Mouse (Mus musculus) liver, embryonic 12.5 days (tissue): Measurements from ENCODE around the gene Kazn. TPM values are rescaled to one million over a fixed set of nuclear protein-coding genes. Genes with fewer than 3 reads are reported as not detected.

Experiments used
- ATAC-seq: fragments of 200-750 bp; cut with Nextera tagmentation; 2 replicates; pipeline ENCODE4 v1.8.0; 2017; ENCODE audit warnings: moderate number of reproducible peaks, mild to moderate bottlenecking, moderate library complexity
- H3K27ac ChIP-seq: fragments of 300-500 bp; sonication (generic); 2 replicates; pipeline ENCODE4 v1.5.1; 2016; ENCODE audit warnings: mild to moderate bottlenecking
- H3K27me3 ChIP-seq: fragments of 300-500 bp; sonication (generic); replicated peaks from 2 replicates; pipeline ENCODE4 v1.6.1; 2016; ENCODE audit warnings: mild to moderate bottlenecking, moderate library complexity
- H3K36me3 ChIP-seq: fragments of 300-500 bp; sonication (generic); 2 replicates; pipeline ENCODE4 v1.6.1; 2016; ENCODE audit warnings: mild to moderate bottlenecking, moderate library complexity
- H3K4me1 ChIP-seq: fragments of 300-500 bp; sonication (generic); 2 replicates; pipeline ENCODE4 v1.6.1; 2016
- H3K4me2 ChIP-seq: fragments of 300-500 bp; sonication (generic); 2 replicates; pipeline ENCODE4 v1.6.1; 2016; ENCODE audit warnings: mild to moderate bottlenecking, moderate library complexity
- H3K4me3 ChIP-seq: fragments of 300-500 bp; sonication (generic); 2 replicates; pipeline ENCODE4 v1.5.1; 2016; ENCODE audit warnings: mild to moderate bottlenecking, moderate library complexity
- H3K9ac ChIP-seq: fragments of 300-500 bp; sonication (generic); 2 replicates; pipeline ENCODE4 v1.6.1; 2016; ENCODE audit warnings: mild to moderate bottlenecking, moderate library complexity
- H3K9me3 ChIP-seq: fragments of 300-500 bp; sonication (generic); replicated peaks from 2 replicates; pipeline ENCODE4 v1.6.1; 2016; ENCODE audit warnings: mild to moderate bottlenecking, moderate library complexity
- WGBS: fragments of 180-500 bp; shearing (Covaris S2); methylation state at CpG from one replicate; pipeline ENCODE4 v1.1.7; 2016; ENCODE audit not compliant: insufficient replicate concordance; 5-methylcytosine and 5-hydroxymethylcytosine counted together
- polyA plus RNA-seq: library from polyadenylated mRNA; unstranded; fragments of >200 nt; fragmentation: Nextera tagmentation; extraction: Ambion mirVana; gene quantifications from 2 replicates; pipeline ENCODE4 v1.2.1, GENCODE M21; 2016

The Kazn gene
- polyA plus RNA-seq, 1 experiment from 2014 or later, result 2.8 TPM

- Histone ChIP-seq H3K9ac (peak overlapping the region; percentile 60), H3K4me2 (peak overlapping the region; percentile 89), H3K4me3 (peak overlapping the region; percentile 62), H3K27me3 (peaks cover 36% of the 10 kb centered on the region), H3K9me3 (no peaks in the 10 kb centered on the region), H3K36me3 (no peaks in the 10 kb centered on the region), H3K4me1 (peaks cover 29% of the 10 kb centered on the region), H3K27ac (0 out of 2 replicates have a peak overlapping the region, but pooled peaks have one; percentile 51)
- 1% methylated on average over 69 of the region's 69 CpGs for WGBS
- peak; percentile 29; the same call in 1 of the 2 replicates for ATAC-seq
Measured at GRCm38 (mm10) chr4:142238486-142239239, 538 bp downstream of the Kazn start.

- ATAC-seq, result no peak
- no peaks in the 10 kb centered on the region for H3K9me3 ChIP-seq
- peak overlapping the region; percentile 89 for H3K4me2 ChIP-seq
- H3K4me1 ChIP-seq, result peaks cover 29% of the 10 kb centered on the region
- H3K9ac ChIP-seq, result peak overlapping the region; percentile 60; the same call in 1 of the 2 replicates
- H3K27ac ChIP-seq, result no peak overlapping the region
- no peaks in the 10 kb centered on the region for H3K36me3 ChIP-seq
- peak overlapping the region; percentile 62 for H3K4me3 ChIP-seq
- 23% methylated on average over 14 of the region's 14 CpGs for WGBS
- H3K27me3 ChIP-seq, result peaks cover 36% of the 10 kb centered on the region
Measured at GRCm38 (mm10) chr4:142238041-142238440, 1.2 kb downstream of the Kazn start.

- H3K9ac ChIP-seq, result no peak overlapping the region
- no peak overlapping the region for H3K4me2 ChIP-seq
- WGBS, result 72% methylated on average over 4 of the region's 4 CpGs
- no peaks in the 10 kb centered on the region for H3K9me3 ChIP-seq
- no peak overlapping the region for H3K4me3 ChIP-seq
- H3K27ac ChIP-seq, result no peak overlapping the region
- H3K36me3 ChIP-seq, result no peaks in the 10 kb centered on the region
- ATAC-seq, result no peak
- H3K27me3 ChIP-seq, result peaks cover 36% of the 10 kb centered on the region
- peaks cover 23% of the 10 kb centered on the region for H3K4me1 ChIP-seq
Measured at GRCm38 (mm10) chr4:142236681-142237080, 2.5 kb downstream of the Kazn start.

GRCm38 (mm10) chr4:142235426-142235825 is 3.8 kb downstream of the Kazn start:
- H3K27ac ChIP-seq, result no peak overlapping the region
- peaks cover 24% of the 10 kb centered on the region for H3K4me1 ChIP-seq
- no peaks in the 10 kb centered on the region for H3K9me3 ChIP-seq
- H3K4me3 ChIP-seq, result no peak overlapping the region
- H3K9ac ChIP-seq, result no peak overlapping the region
- WGBS, result 75% methylated on average over 11 of the region's 11 CpGs
- no peak overlapping the region for H3K4me2 ChIP-seq
- no peaks in the 10 kb centered on the region for H3K36me3 ChIP-seq
- H3K27me3 ChIP-seq, result peaks cover 36% of the 10 kb centered on the region
- no peak for ATAC-seq

- WGBS, result 78% methylated on average over 9 of the region's 9 CpGs
- no peak for ATAC-seq
- no peaks in the 10 kb centered on the region for H3K9me3 ChIP-seq
- no peaks in the 10 kb centered on the region for H3K36me3 ChIP-seq
- no peak overlapping the region for H3K9ac ChIP-seq
- H3K4me1 ChIP-seq, result peaks cover 30% of the 10 kb centered on the region
- H3K27me3 ChIP-seq, result peaks cover 30% of the 10 kb centered on the region
- H3K4me2 ChIP-seq, result no peak overlapping the region
- no peak overlapping the region for H3K4me3 ChIP-seq
- no peak overlapping the region for H3K27ac ChIP-seq
Measured at GRCm38 (mm10) chr4:142234828-142235227, 4.4 kb downstream of the Kazn start.

- Histone ChIP-seq H3K36me3 (no peaks in the 10 kb centered on the region), H3K27me3 (no peaks in the 10 kb centered on the region), H3K9me3 (no peaks in the 10 kb centered on the region), H3K9ac (no peak overlapping the region), H3K4me1 (peaks cover 37% of the 10 kb centered on the region), H3K4me2 (no peak overlapping the region), H3K27ac (no peak overlapping the region), H3K4me3 (no peak overlapping the region)
- WGBS, result 54% methylated on average over 13 of the region's 13 CpGs
- 0 out of 2 replicates have a peak, but pooled peaks have one; percentile 14 for ATAC-seq
Measured at GRCm38 (mm10) chr4:142228821-142229575, 10.2 kb downstream of the Kazn start.

GRCm38 (mm10) chr4:142223898-142224645 is 15.1 kb downstream of the Kazn start:
- H3K27ac ChIP-seq, result no peak overlapping the region
- H3K4me3 ChIP-seq, result no peak overlapping the region
- no peak overlapping the region for H3K9ac ChIP-seq
- no peaks in the 10 kb centered on the region for H3K9me3 ChIP-seq
- H3K4me1 ChIP-seq, result peaks cover 55% of the 10 kb centered on the region
- WGBS, result 67% methylated on average over 9 of the region's 9 CpGs
- no peaks in the 10 kb centered on the region for H3K27me3 ChIP-seq
- H3K4me2 ChIP-seq, result no peak overlapping the region
- no peak for ATAC-seq
- no peaks in the 10 kb centered on the region for H3K36me3 ChIP-seq

GRCm38 (mm10) chr4:142222385-142222784 is 16.8 kb downstream of the Kazn start:
- peaks cover 49% of the 10 kb centered on the region for H3K4me1 ChIP-seq
- no peak overlapping the region for H3K4me2 ChIP-seq
- 0 out of 2 replicates have a peak, but pooled peaks have one; percentile 18 for ATAC-seq
- no peaks in the 10 kb centered on the region for H3K27me3 ChIP-seq
- no peaks in the 10 kb centered on the region for H3K36me3 ChIP-seq
- WGBS, result 62% methylated on average over 1 of the region's 1 CpGs
- H3K27ac ChIP-seq, result no peak overlapping the region
- H3K9me3 ChIP-seq, result no peaks in the 10 kb centered on the region
- H3K4me3 ChIP-seq, result no peak overlapping the region
- H3K9ac ChIP-seq, result no peak overlapping the region

- H3K4me2 ChIP-seq, result no peak overlapping the region
- no peak for ATAC-seq
- peaks cover 53% of the 10 kb centered on the region for H3K4me1 ChIP-seq
- no peaks in the 10 kb centered on the region for H3K36me3 ChIP-seq
- WGBS, result 64% methylated on average over 5 of the region's 5 CpGs
- no peak overlapping the region for H3K4me3 ChIP-seq
- no peaks in the 10 kb centered on the region for H3K27me3 ChIP-seq
- no peaks in the 10 kb centered on the region for H3K9me3 ChIP-seq
- no peak overlapping the region for H3K9ac ChIP-seq
- H3K27ac ChIP-seq, result peak overlapping the region; percentile 34
Measured at GRCm38 (mm10) chr4:142221757-142222072, 17.5 kb downstream of the Kazn start.

- H3K36me3 ChIP-seq, result no peaks in the 10 kb centered on the region
- no peaks in the 10 kb centered on the region for H3K27me3 ChIP-seq
- 64% methylated on average over 18 of the region's 18 CpGs for WGBS
- H3K27ac ChIP-seq, result peak overlapping the region; percentile 27
- ATAC-seq, result no peak
- no peak overlapping the region for H3K9ac ChIP-seq
- peaks cover 53% of the 10 kb centered on the region for H3K4me1 ChIP-seq
- no peak overlapping the region for H3K4me2 ChIP-seq
- no peak overlapping the region for H3K4me3 ChIP-seq
- H3K9me3 ChIP-seq, result no peaks in the 10 kb centered on the region
Measured at GRCm38 (mm10) chr4:142221025-142221756, 18.0 kb downstream of the Kazn start.

- 60% methylated on average over 8 of the region's 8 CpGs for WGBS
- no peak overlapping the region for H3K9ac ChIP-seq
- H3K4me2 ChIP-seq, result no peak overlapping the region
- no peaks in the 10 kb centered on the region for H3K9me3 ChIP-seq
- no peak for ATAC-seq
- peaks cover 45% of the 10 kb centered on the region for H3K4me1 ChIP-seq
- no peaks in the 10 kb centered on the region for H3K27me3 ChIP-seq
- no peak overlapping the region for H3K4me3 ChIP-seq
- no peaks in the 10 kb centered on the region for H3K36me3 ChIP-seq
- no peak overlapping the region for H3K27ac ChIP-seq
Measured at GRCm38 (mm10) chr4:142218997-142219396, 20.2 kb downstream of the Kazn start.
